Mouse (Mus musculus): ENCODE data around the gene Spata25.

Gene Spata25

DNA sequence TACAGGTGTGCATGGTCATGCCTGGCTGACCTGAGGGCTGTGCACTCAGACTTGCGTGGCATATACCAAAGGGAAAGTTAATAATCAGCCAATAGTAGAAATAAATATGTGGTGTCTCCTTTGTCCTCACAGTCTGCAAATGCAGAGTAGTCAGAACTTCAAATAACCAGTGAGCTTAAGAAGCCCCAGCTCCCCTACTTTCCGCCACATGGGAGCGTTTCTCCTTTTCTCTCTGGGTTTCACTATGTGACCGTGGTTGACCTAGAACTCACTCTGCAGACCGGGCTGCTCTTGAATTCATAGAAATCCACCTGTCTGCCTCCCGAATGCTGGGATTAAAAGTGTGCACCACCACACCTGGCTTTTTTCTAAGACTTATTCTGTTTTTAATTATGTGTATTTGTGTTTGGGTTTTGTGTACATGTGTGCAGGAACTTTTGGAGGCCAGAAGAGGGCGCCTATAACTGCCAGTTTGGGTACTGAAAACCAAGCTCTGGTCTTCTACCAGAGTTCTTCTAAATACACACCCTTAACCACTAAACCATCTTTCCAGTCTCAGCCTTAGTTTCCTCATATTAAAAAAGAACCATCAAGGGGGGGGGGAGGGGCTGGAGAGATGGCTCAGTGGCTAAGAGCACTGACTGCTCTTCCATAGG is 44.3 kb downstream of the Spata25 start:
- no peak for DNase-seq (ENCODE audit: low spot score in 2 of 2)

DNA sequence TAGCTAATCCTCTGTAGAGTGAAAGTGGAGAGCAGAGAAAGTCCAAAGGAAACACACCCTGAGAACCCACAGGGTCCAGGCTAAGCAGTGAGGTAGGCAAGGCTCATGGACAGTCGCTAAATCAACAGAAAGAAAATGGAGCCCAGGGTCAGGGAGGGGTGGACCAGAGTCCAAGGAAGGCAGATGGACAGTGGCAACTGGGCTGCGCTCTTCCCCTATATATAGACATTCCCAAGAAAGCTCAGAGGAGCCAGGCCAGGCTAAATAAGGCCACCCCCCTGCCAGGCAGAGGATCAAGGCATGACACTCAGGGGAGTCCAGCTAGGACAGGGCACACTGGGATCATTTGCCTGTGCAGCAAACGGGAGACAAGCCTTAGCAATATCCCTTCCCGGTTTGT is 46.5 kb downstream of the Spata25 start:
- DNase-seq (ENCODE audit: low spot score in 2 of 2): no peak

DNA sequence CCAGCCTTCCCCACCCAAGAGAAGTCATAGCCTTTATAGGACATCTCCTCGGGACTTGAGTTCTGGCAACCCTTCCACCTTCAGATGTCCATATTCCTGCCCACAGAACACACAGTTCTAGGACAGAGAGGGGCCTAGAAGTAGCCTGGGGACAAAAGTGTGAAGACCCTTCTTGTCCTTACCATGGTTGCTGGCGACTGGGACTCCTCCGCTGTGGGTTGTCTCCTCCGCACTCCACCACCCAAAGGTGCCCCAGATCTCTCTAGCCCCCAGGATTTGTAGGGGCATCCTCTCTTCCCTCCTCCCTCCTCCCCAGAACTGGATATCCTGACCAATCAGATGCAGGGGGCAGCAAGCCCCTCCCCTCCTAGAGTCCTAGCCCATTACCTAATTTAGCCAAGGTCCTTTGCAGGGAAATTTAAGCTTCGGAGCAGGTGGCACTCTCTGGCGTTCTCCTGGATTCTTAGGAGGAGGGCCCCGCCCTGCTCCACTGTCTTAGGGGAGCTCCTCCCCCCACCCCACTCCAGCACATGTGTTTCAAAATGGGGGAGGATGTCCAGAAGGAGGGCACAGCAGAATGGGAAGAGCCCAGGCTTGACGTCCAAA is 48.8 kb downstream of the Spata25 start, which contains the start of gene Tnnc2:
Tnnc2 (minus strand) TSS at position 487 of the 606 bp plus-strand sequence.
- no peak for DNase-seq (ENCODE audit: low spot score in 2 of 2)

DNA sequence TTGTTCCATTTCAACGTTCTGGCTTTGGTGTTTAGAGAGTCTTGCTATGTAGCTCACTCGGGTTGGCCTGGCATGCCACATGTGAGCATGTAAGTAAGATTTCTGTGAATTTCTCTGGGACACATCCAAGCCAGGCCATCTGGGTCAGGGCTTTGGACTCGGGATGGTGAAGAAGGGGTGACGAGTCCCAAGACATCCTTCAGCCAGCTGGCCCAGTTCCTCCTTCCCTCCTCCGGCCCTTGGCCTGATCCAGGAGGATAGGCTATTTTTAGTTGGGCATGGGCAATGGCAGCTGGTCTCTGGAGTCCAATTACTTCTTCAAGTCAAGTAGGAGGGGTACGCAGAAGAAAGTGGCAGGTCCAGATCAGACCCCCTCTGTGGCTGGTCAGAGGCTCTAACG is 49.5 kb downstream of the Spata25 start:
- DNase-seq (ENCODE audit: low spot score in 2 of 2): no peak

DNA sequence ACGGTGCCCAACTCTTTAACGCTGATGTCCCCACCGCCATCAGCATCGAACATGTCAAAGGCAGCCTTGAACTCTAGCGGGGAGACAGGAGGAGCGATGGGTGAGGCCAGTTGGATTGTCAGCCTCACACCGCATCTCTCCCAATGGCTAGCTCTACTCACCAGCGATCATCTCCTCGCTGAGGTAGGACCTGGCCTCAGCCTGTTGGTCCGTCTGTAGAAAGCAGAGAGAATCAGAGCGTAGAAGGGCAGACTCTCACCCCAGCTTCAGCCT is 50.4 kb downstream of the Spata25 start:
- no peak for DNase-seq (ENCODE audit: low spot score in 2 of 2)

DNA sequence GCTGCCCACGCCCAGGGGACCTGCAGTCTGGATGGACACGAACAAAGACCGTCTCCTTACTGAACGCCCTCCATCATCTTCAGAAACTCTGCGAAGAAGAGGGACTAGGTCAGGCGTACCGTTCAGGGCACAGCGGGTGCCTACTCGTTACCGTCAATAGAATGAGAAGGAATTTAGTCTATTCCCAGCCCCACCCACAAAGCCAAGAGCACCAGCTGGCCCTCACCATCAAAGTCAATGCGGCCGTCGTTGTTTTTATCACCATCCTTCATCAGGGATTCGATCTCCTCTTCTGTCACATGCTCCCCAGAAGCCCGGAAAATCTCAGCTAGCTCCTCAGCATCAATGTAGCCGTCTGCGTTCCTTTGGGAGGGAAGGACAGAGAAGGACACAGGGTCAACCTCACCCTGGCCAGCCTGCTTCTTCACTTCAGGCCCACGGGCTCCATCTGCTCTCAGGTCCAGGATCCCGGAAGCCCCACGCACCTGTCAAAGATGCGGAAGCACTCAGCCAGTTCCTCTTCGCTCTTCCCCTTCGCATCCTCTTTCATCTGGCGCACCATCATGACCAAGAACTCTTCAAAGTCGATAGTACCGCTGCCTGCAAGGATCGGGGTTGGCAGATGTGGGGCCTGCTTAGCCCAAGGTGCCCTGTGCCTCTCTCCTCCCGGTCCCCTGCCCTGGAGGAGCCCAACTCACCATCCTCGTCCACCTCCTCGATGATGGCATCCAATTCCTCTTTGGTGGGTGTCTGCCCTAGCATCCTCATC is 50.9 kb downstream of the Spata25 start:
- DNase-seq (ENCODE audit: low spot score in 2 of 2): no peak

DNA sequence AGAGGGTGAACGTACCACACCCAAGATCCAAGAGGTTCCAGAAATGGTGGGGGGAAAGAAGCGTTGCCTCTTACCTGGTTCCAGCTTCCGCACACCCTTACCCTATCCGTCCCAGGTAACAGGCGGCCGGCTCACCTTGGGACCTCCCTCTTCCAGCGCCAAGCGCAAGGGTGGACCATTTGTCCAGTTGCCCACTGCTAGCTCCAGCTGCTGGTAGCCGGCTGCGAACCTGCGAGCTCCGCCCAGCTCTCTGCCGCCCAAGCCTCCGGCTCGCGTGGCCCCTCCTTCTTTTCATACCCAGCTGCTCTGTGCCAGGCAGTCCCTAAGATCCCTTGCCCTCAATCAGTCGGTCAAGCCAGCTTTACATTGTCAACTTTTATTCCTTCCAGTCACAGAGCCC is 51.5 kb downstream of the Spata25 start:
- no peak for DNase-seq (ENCODE audit: low spot score in 2 of 2)

Measured in spleen, postnatal 36 days (tissue).